Mouse (Mus musculus) G1E (cell line): Measurements from ENCODE around the gene Rsrc1. TPM values are rescaled to one million over a fixed set of nuclear protein-coding genes. Genes with fewer than 3 reads are reported as not detected.

Source experiments
- ATAC-seq: 2 replicates; pipeline ENCODE4 v1.8.0; 2016; ENCODE audit warnings: mild to moderate bottlenecking; ENCODE audit not compliant: insufficient number of reproducible peaks, poor library complexity, low FRiP score, severe bottlenecking; ENCODE audit errors: extremely low read depth
- DNase-seq: peaks from one replicate; pipeline ENCODE4 v3.0.0; 2012; ENCODE audit warnings: low spot score
- H3K27me3 ChIP-seq: 2 replicates; pipeline ENCODE4 v1.6.1; 2012; ENCODE audit warnings: mild to moderate bottlenecking, low read length, inconsistent platforms; ENCODE audit not compliant: insufficient read depth
- H3K36me3 ChIP-seq: replicated peaks from 2 replicates; pipeline ENCODE3; 2012; ENCODE audit warnings: mild to moderate bottlenecking, inconsistent platforms
- H3K4me1 ChIP-seq: 2 replicates; pipeline ENCODE4 v1.6.1; 2012; ENCODE audit warnings: low read depth, low read length, inconsistent platforms, mixed read lengths; ENCODE audit not compliant: insufficient read depth
- H3K4me3 ChIP-seq: 2 replicates; pipeline ENCODE4 v1.5.1; 2012; ENCODE audit warnings: low read depth, mild to moderate bottlenecking, inconsistent platforms, low read length, moderate library complexity, mixed read lengths
- H3K9me3 ChIP-seq: replicated peaks from 2 replicates; pipeline ENCODE4 v1.6.1; 2012; ENCODE audit warnings: inconsistent platforms
- CTCF ChIP-seq: IDR thresholded peaks from 2 replicates; pipeline ENCODE4 v1.5.1; 2012; ENCODE audit warnings: low read depth, low read length, inconsistent platforms, mixed read lengths
- GATA1 ChIP-seq: IDR thresholded peaks from 2 replicates; pipeline ENCODE4 v1.6.1; 2012; ENCODE audit warnings: borderline replicate concordance, low read length, inconsistent platforms, mixed read lengths
- GATA2 ChIP-seq: IDR thresholded peaks from 2 replicates; pipeline ENCODE4 v1.6.1; 2012; ENCODE audit warnings: low read depth, low read length, inconsistent platforms, borderline replicate concordance
- POLR2AphosphoS5 ChIP-seq: IDR thresholded peaks from 2 replicates; pipeline ENCODE4 v1.6.1; 2012; ENCODE audit warnings: low read depth, low read length, inconsistent platforms; ENCODE audit not compliant: insufficient replicate concordance
- TAL1 ChIP-seq: conservative IDR thresholded peaks from 2 replicates; pipeline ENCODE4 v1.6.1; 2012; ENCODE audit warnings: low read depth, low read length, inconsistent platforms, mixed read lengths
- polyA plus RNA-seq: library from polyadenylated mRNA; stranded (reverse); fragments of >175 nt; gene quantifications from 2 replicates; pipeline ENCODE4 v1.2.3, GENCODE M21; 2012
- total RNA-seq, 2 experiments: library from RNA; stranded (forward) in 1 of 2; stranded (reverse) in 1 of 2; fragments of 200-1000 nt in 1 of 2; fragments of >200 nt in 1 of 2; fragmentation: Nextera tagmentation in 1 of 2; gene quantifications; 2 replicates each; pipeline ENCODE4 v1.2.3; 2014 to 2017

Rsrc1 gene
- total and polyA plus RNA-seq, 3 experiments = 21.9 to 63.7 (median 43.0) TPM

DNA sequence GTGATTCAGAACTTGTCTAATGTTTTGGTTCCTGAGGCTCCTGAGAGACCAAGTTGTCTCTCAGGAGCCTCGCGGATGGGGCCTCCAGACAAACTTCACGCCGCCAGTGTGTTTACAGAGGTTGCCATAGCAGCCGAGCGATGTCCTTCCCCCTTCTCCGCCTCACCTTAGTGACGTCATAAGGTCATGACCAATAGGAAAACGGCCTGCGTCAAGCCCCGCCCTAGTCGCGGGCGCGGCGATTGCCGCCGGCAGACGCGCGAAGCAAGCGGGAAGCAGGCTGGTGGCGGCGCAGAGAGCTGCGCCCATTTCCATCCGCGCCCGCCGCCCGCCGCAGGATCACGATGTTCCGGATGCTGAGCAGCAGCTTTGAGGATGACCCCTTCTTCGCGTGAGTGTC is 392.7 kb downstream of the Rsrc1 start, which contains the start of gene Mlf1:
TSS of gene Mlf1 (plus strand) at position 226 of the 400 bp plus-strand sequence.
- DNase-seq (no peak), ATAC-seq (no peak)
- Histone ChIP-seq H3K4me3 (no peak within 1 kb of the TSS), H3K36me3 (no peaks in the 10 kb centered on the region), H3K4me1 (no peaks in the 10 kb centered on the region), H3K9me3 (peaks cover 5% of the 10 kb centered on the region; the same call in 1 of the 2 replicates), H3K27me3 (peaks cover 5% of the 10 kb centered on the region; the same call in 1 of the 2 replicates)
- TF ChIP-seq TAL1 = no peak
- no peak for TF ChIP-seq GATA2
- no peak for TF ChIP-seq POLR2AphosphoS5
- no peak for TF ChIP-seq GATA1

DNA sequence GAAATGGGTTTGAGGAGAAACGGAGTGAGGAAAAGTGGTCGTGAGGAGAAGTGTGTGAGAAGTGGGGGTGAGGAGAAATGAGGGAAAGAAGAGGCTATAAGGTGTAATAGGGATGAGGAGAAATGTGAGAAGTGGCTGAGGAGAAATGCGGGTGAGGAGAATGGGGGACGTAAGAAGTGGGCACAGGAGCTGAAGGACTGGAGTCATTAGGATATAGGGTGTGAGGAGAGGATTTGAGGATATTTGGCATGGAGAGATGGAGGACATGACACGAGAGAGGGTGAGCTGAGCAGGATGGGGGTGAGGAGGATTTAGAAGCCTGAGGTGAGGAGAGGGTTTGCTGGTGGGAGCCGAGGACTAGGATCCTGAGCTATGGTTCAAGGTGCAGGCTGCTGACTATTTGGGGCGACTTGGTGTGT is 393.2 kb downstream of the Rsrc1 start:
- ATAC-seq (no peak), DNase-seq (no peak)
- no peak overlapping the region for H3K4me3 ChIP-seq
- H3K36me3 ChIP-seq = no peaks in the 10 kb centered on the region
- H3K27me3 ChIP-seq = peaks cover 5% of the 10 kb centered on the region; the same call in 1 of the 2 replicates
- H3K4me1 ChIP-seq = no peaks in the 10 kb centered on the region
- peaks cover 5% of the 10 kb centered on the region; the same call in 1 of the 2 replicates for H3K9me3 ChIP-seq
- TF ChIP-seq GATA1 (no peak), TAL1 (no peak), GATA2 (no peak), POLR2AphosphoS5 (no peak), CTCF (no peak)

DNA sequence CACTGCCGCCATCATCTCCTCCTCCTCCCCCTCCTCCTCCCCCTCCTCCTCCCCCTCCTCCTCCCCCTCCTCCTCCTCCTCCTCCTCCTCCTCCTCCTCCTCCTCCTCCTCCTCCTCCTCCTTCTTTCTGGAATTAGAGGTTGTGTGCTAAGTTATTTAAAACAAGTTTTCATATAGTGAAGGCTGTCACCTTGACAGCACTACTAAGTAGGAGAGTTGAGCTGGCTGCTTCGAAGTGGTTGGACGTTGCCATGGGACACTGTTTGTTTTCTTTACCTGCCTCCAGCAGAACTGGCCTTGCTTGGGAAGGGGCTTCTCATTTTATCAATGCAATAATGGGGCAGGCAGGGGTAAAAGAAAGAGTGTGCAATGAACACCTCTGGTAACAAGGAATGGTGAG is 393.9 kb downstream of the Rsrc1 start, which contains the start of gene Gm17402:
TSS of gene Gm17402 (minus strand) at position 101 of the 400 bp plus-strand sequence.
- H3K4me1 ChIP-seq = no peaks in the 10 kb centered on the region
- H3K36me3 ChIP-seq = no peaks in the 10 kb centered on the region
- peaks cover 5% of the 10 kb centered on the region; the same call in 1 of the 2 replicates for H3K9me3 ChIP-seq
- peaks cover 5% of the 10 kb centered on the region; the same call in 1 of the 2 replicates for H3K27me3 ChIP-seq
- H3K4me3 ChIP-seq = no peak within 1 kb of the TSS
- TF ChIP-seq TAL1 (no peak), GATA1 (no peak)
- no peak for DNase-seq
- no peak for ATAC-seq

DNA sequence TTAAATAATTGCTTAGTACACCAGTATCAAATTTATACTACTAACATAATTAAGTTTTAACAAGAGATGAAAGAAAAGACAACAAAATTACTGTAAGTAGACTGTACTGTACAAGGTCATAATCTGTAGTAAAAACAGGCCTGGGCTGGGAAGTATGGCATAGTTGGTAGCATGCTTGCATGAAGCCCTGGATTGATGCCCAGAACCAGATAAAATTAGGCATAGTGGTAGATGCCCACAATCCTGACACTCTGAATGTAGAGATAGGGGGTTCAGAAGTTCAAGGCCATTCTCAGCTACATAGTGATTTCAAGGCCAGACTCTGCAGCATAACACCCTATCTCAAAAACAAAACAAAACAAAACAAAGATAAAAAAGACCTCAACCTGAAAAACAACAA is 397.0 kb downstream of the Rsrc1 start:
- ATAC-seq = no peak
- H3K27me3 ChIP-seq = peaks cover 6% of the 10 kb centered on the region
- peaks cover 5% of the 10 kb centered on the region; the same call in 1 of the 2 replicates for H3K9me3 ChIP-seq
- TF ChIP-seq CTCF = no peak
- TF ChIP-seq GATA2 = no peak
- TF ChIP-seq POLR2AphosphoS5 = no peak
- TF ChIP-seq TAL1 = no peak
- TF ChIP-seq GATA1 = no peak
- no peaks in the 10 kb centered on the region for H3K36me3 ChIP-seq
- no peaks in the 10 kb centered on the region for H3K4me1 ChIP-seq
- DNase-seq = no peak
- H3K4me3 ChIP-seq = no peak overlapping the region

Other genes with a start within 250 kb of the Rsrc1 start
- 3.6 TPM in 2 replicates for gene Shox2, start 381 bp downstream of the Rsrc1 start, total RNA-seq (2014; fragmentation: Nextera tagmentation)
- 4.2 and 4.9 TPM in 2 replicates for gene Shox2, start 381 bp downstream of the Rsrc1 start, total RNA-seq (2017)
- gene Shox2, start 381 bp downstream of the Rsrc1 start, polyA plus RNA-seq = 2.2 and 2.7 TPM in 2 replicates